Comparison of ENCODE assay signal across 16 mouse cellular contexts in the genomic region with DNA sequence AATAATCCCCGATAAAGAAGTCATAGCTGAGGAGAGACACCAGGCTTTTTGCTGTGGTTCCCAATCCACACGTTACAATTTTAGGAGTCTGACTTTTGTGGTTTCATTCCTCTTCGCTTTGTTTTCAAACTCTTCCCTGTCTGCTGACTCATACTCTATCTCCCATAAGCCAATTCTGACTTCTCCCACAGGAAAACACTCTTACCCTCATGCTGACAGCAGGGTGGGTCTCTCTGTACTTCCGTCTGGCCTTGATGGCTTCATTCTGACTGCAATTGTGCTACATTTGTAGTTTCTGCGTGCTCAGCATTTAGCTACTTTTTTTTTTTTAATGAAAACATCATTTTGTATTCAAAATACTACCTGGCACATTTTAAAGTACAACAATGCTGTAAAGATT.
"Had no signal": no experiment of that assay in that cellular context is flagged by ENCODE, and none has a peak within 500 bp of the region (broad histone marks: within the 10 kb centered on the region; RNA-seq: fewer than 3 reads in every experiment).

No protein-coding gene starts in this region.

- H3K4me2 ChIP-seq: liver, embryonic 13.5 days; midbrain, embryonic 12.5 days; neural tube, embryonic 12.5 days; neural tube, embryonic 15.5 days had no signal

- H3K9me3 ChIP-seq: liver, embryonic 13.5 days; midbrain, embryonic 12.5 days; neural tube, embryonic 12.5 days; neural tube, embryonic 15.5 days had no signal

- H3K4me1 ChIP-seq: liver, embryonic 13.5 days; midbrain, embryonic 12.5 days; neural tube, embryonic 12.5 days; neural tube, embryonic 15.5 days had no signal

- H3K36me3 ChIP-seq: liver, embryonic 13.5 days; midbrain, embryonic 12.5 days; neural tube, embryonic 12.5 days; neural tube, embryonic 15.5 days had no signal

- H3K27me3 ChIP-seq: liver, embryonic 13.5 days; midbrain, embryonic 12.5 days; neural tube, embryonic 12.5 days; neural tube, embryonic 15.5 days had no signal

- ATAC-seq: midbrain, embryonic 16.5 days had no signal

- DNase-seq: kidney, postnatal 10 days; kidney, postnatal 36 days; layer of hippocampus, postnatal 36 days; liver, embryonic 13.5 days; lung, adult 2 months; lung, postnatal 14 days; lung, postnatal 4 days; retina, postnatal 1 day; right cerebral cortex, postnatal 25 days; thymus, adult 18-20 months; thymus, postnatal 36 days had no signal

- H3K27ac ChIP-seq: left cerebral cortex, adult 2 months; liver, embryonic 13.5 days; midbrain, embryonic 12.5 days; neural tube, embryonic 12.5 days; neural tube, embryonic 15.5 days had no signal

- H3K4me3 ChIP-seq: left cerebral cortex, adult 2 months; liver, embryonic 13.5 days; midbrain, embryonic 12.5 days; neural tube, embryonic 12.5 days; neural tube, embryonic 15.5 days had no signal
